ENCODE assay signal across 11 mouse cellular contexts in genomic region chr12:76527245-76527881, GRCm38 (mm10). TPM values are rescaled to one million over a fixed set of nuclear protein-coding genes. Genes with fewer than 3 reads are reported as not detected.
DNase-seq lines count a peak whose midpoint lies in the region; ATAC-seq lines count a peak whose summit lies in the region.
"Had no signal": no experiment of that assay in that cellular context is flagged by ENCODE, and none has a peak within 500 bp of the region (broad histone marks: within the 10 kb centered on the region; RNA-seq: fewer than 3 reads in every experiment).

No protein-coding gene starts in this region.

- no peak overlapping the region for H3K4me3 ChIP-seq in forebrain, embryonic 11.5 days (ENCODE audit: low read depth, low read length)
- H3K4me3 ChIP-seq: forebrain, embryonic 12.5 days; hindbrain, embryonic 13.5 days had no signal

- peaks cover 17% of the 10 kb centered on the region for H3K27me3 ChIP-seq in forebrain, embryonic 11.5 days (ENCODE audit: control insufficient read depth, insufficient read depth, low read length)

- H3K36me3 ChIP-seq in forebrain, embryonic 11.5 days (ENCODE audit: control insufficient read depth, insufficient read depth, low read length): no peaks in the 10 kb centered on the region
- H3K36me3 ChIP-seq: forebrain, embryonic 12.5 days; hindbrain, embryonic 13.5 days had no signal

- no peak overlapping the region for H3K4me2 ChIP-seq in forebrain, embryonic 11.5 days (ENCODE audit: low read depth, low read length, severe bottlenecking)
- H3K4me2 ChIP-seq: forebrain, embryonic 12.5 days; hindbrain, embryonic 13.5 days had no signal

- no peak overlapping the region for H3K27ac ChIP-seq in forebrain, embryonic 11.5 days (ENCODE audit: low read depth, low read length)
- H3K27ac ChIP-seq: forebrain, embryonic 12.5 days; hindbrain, embryonic 13.5 days had no signal

- H3K9me3 ChIP-seq in forebrain, embryonic 11.5 days (ENCODE audit: control insufficient read depth, low read length): no peaks in the 10 kb centered on the region
- H3K9me3 ChIP-seq: forebrain, embryonic 12.5 days; hindbrain, embryonic 13.5 days had no signal

- ATAC-seq in common myeloid progenitor, adult 5-6 weeks (replicated peaks; ENCODE audit: low read depth, poor library complexity, severe bottlenecking): peak; percentile 75
- ATAC-seq in forebrain, embryonic 11.5 days (replicated peaks; ENCODE audit: low FRiP score): no peak

- H3K9ac ChIP-seq in forebrain, embryonic 11.5 days (ENCODE audit: low read length): no peak overlapping the region
- H3K9ac ChIP-seq: forebrain, embryonic 12.5 days; hindbrain, embryonic 13.5 days had no signal

- 72% methylated on average over 9 of the region's 9 CpGs for WGBS in forebrain, embryonic 11.5 days

- intact Hi-C loops in heart, postnatal 10 days (cut with DNase I): no loop called here

- no peaks in the 10 kb centered on the region for H3K4me1 ChIP-seq in forebrain, embryonic 11.5 days (replicated peaks; ENCODE audit: control insufficient read depth, insufficient read depth, low read length)
- H3K4me1 ChIP-seq: forebrain, embryonic 12.5 days had no signal

- peak; percentile 94 for DNase-seq in heart, adult 11 months
- no peak for DNase-seq in heart, postnatal 10 days
- peak; percentile 78 for DNase-seq in lung, postnatal 36 days
- DNase-seq in spleen, postnatal 36 days (ENCODE audit: low spot score in 2 of 2): peak; percentile 82 to 86
- no peak for DNase-seq in left cerebral cortex, adult 9 months (ENCODE audit: low spot score in 2 of 2)
- no peak for DNase-seq in forebrain, embryonic 11.5 days (ENCODE audit: low spot score)
- no peak for DNase-seq in adrenal gland, adult (ENCODE audit: inconsistent age in 2 of 2, low spot score in 1 of 2)
- DNase-seq: layer of hippocampus, adult 9-11 months had no signal

RNA-seq across cellular contexts. Expression of gene Plekhg3, which starts 3.3 kb away (rescaled TPM):
- total RNA-seq in heart, postnatal 10 days (2021): 10 to 100 TPM; 22.7 to 24.6 TPM
- 5.2 and 7.4 TPM in 2 replicates for total RNA-seq in common myeloid progenitor, adult 5-6 weeks (2017)
- polyA plus RNA-seq in forebrain, embryonic 11.5 days (2014; fragmentation: Nextera tagmentation; extraction: Ambion mirVana): 1.0 and 1.3 TPM in 2 replicates

Comparison
In these comparisons a context has a peak if more than half of its experiments do, and no peak if none do; other contexts are left out.
1. DNase-seq: peak in heart, adult 11 months (single experiment), lung, postnatal 36 days (single experiment) and spleen, postnatal 36 days (2 of 2); none in heart, postnatal 10 days (0 of 2), left cerebral cortex, adult 9 months (0 of 2), forebrain, embryonic 11.5 days (single experiment) and adrenal gland, adult (0 of 2).